Mouse (Mus musculus): Measurements from ENCODE around the gene Kif2c. TPM values are rescaled to one million over a fixed set of nuclear protein-coding genes. Genes with fewer than 3 reads are reported as not detected.
A peak's percentile ranks its signal among the peaks of the same experiment; 100 is the strongest.

The Kif2c gene
- total and polyA plus RNA-seq, 2 experiments from 2014 or later, result 6.9 to 8.4 TPM

DNA sequence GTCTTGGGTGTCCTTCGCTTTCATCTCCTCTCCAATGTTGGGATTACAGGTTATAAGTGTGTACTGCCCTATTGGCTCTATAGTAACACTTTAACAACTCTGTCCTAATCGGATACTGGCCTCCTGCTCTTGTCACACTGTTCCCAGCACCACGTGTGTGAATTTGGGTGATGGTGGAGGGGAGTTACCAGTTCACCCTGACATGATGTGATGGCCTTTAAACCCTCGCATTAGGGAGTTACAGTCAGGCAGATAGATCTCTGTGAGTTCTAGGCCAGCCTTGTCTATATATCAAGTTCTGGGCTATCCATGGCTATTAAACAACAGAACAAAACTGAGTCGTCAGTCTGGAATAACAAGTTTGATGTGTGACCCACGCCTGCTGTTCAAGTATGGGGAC is 27.2 kb upstream of the Kif2c start:
- Histone ChIP-seq H3K27me3 (ENCODE audit: insufficient read depth, low read length) (no peaks in the 10 kb centered on the region), H3K4me3 (ENCODE audit: low read length) (no peak overlapping the region), H3K9me3 (ENCODE audit: low read length) (no peaks in the 10 kb centered on the region), H3K4me2 (ENCODE audit: low read depth, low read length) (no peak overlapping the region), H3K27ac (no peak overlapping the region), H3K9ac (replicated peaks; ENCODE audit: low read length) (no peak overlapping the region), H3K4me1 (ENCODE audit: insufficient read depth, low read length) (no peaks in the 10 kb centered on the region), H3K36me3 (ENCODE audit: insufficient read depth, low read length) (no peaks in the 10 kb centered on the region)
- DNase-seq (ENCODE audit: low spot score) (no peak), ATAC-seq (no peak)
- 82% methylated on average over 6 of the region's 6 CpGs for WGBS
- TF ChIP-seq CTCF (IDR thresholded peaks at IDR 0.05; ENCODE audit: low read depth), result no peak

DNA sequence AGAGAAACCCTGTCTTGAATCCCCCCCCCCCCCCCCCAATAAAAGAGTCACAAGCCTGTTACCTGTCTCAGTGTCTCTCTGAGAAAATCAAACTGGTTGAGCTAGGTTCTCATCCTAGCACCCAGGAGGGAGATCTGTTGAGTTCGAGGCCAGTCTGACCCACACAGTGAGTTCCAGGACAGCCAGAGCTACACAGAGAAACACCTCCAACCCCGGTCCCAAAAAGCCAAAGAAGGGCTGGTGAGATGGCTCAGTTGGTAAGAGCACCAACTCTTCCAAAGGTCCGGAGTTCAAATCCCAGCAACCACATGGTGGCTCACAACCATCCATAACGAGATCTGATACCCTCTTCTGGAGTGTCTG is 20.5 kb upstream of the Kif2c start:
- ATAC-seq (no peak; the same call in 1 of the 2 replicates), DNase-seq (ENCODE audit: low spot score) (no peak)
- Histone ChIP-seq H3K27ac (0 out of 2 replicates have a peak overlapping the region, but pooled peaks have one; percentile 8), H3K4me1 (ENCODE audit: insufficient read depth, low read length) (no peaks in the 10 kb centered on the region), H3K4me3 (ENCODE audit: low read length) (no peak overlapping the region), H3K27me3 (ENCODE audit: insufficient read depth, low read length) (no peaks in the 10 kb centered on the region), H3K4me2 (ENCODE audit: low read depth, low read length) (no peak overlapping the region), H3K9me3 (ENCODE audit: low read length) (no peaks in the 10 kb centered on the region), H3K9ac (replicated peaks; ENCODE audit: low read length) (peak overlapping the region; percentile 34; the same call in 1 of the 2 replicates), H3K36me3 (ENCODE audit: insufficient read depth, low read length) (no peaks in the 10 kb centered on the region)
- 59% methylated on average over 4 of the region's 4 CpGs for WGBS
- TF ChIP-seq CTCF (IDR thresholded peaks at IDR 0.05; ENCODE audit: low read depth), result no peak

DNA sequence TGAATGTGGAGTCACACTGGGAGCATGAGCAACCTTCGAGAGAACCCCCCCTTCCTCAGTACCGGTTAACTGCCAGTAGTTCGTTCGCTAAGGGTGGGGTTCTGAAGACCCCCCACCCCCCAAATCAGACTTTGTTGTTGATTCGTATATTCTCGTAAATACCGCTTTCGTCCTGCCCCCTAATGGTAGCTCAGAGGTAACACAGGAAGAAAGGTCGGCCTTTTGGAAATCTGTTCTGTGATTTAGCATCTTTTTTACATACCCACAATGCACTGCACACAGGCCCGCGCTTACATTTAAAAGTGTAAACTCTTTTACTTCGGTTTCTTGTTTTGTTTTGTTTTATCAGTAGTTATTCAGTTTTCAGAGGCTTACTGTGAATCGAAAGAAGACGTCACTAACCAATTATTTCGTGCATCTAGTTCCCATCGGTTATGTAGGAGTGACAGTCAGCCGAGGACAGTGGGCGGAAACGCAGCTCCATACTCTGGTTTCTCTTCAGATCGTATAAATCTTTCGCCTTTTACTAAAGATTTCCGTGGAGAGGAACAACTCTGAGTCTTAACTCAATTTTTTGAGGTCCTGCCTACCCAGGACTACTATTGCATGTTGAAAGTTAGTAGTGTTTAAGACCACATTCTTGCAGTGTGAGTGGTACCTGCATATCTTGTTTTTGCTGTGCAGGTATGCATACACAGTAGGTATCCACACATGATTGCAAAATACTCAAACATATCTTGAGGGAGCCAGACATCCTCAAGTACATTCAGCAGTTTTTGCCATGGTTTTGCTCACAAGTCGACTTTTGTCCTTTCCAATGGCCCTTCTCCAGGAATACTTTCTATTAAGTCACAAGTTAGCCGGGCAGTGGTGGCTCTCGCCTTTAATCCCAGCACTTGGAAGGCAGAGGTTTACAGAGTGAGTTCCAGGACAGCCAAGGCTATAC is 19.9 kb upstream of the Kif2c start:
- TF ChIP-seq CTCF (IDR thresholded peaks at IDR 0.05; ENCODE audit: low read depth), result peak; percentile 78
- H3K27me3 ChIP-seq (ENCODE audit: insufficient read depth, low read length), result no peaks in the 10 kb centered on the region
- H3K36me3 ChIP-seq (ENCODE audit: insufficient read depth, low read length), result no peaks in the 10 kb centered on the region
- peak overlapping the region; percentile 52 for H3K4me2 ChIP-seq (ENCODE audit: low read depth, low read length)
- peak overlapping the region; percentile 34 for H3K9ac ChIP-seq (replicated peaks; ENCODE audit: low read length)
- no peaks in the 10 kb centered on the region for H3K9me3 ChIP-seq (ENCODE audit: low read length)
- 0 out of 2 replicates have a peak overlapping the region, but pooled peaks have one; percentile 8 for H3K27ac ChIP-seq
- ATAC-seq (peak; percentile 90), DNase-seq (ENCODE audit: low spot score) (peak; percentile 83)
- H3K4me3 ChIP-seq (ENCODE audit: low read length), result peak overlapping the region; percentile 21
- 2% methylated on average over 25 of the region's 25 CpGs for WGBS
- H3K4me1 ChIP-seq (ENCODE audit: insufficient read depth, low read length), result no peaks in the 10 kb centered on the region

DNA sequence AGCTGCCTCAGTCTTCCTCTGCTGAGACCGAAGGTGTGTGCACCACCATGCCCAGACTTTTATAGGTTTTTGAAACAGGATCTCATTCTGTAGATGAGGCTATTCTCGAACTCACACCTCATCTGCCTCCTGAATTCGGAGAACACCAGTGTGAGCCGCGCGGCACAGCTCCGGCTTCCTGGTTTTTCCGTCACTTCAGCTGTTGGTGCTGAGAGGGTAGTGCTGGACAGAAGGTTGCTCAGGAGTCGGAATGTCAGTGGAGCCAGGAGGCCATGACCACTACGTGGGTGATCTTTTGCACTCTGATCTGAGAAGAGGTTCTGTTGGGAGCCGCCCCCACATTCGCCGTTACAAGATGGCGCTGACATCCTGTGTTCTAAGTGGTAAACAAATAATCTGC is 9.4 kb upstream of the Kif2c start:
- ATAC-seq (no peak), DNase-seq (ENCODE audit: low spot score) (no peak)
- H3K4me2 ChIP-seq (ENCODE audit: low read depth, low read length), result no peak overlapping the region
- 93% methylated on average over 14 of the region's 14 CpGs for WGBS
- no peaks in the 10 kb centered on the region for H3K27me3 ChIP-seq (ENCODE audit: insufficient read depth, low read length)
- no peak overlapping the region for H3K27ac ChIP-seq
- no peaks in the 10 kb centered on the region for H3K9me3 ChIP-seq (ENCODE audit: low read length)
- H3K9ac ChIP-seq (replicated peaks; ENCODE audit: low read length), result no peak overlapping the region
- H3K4me1 ChIP-seq (ENCODE audit: insufficient read depth, low read length), result no peaks in the 10 kb centered on the region
- H3K36me3 ChIP-seq (ENCODE audit: insufficient read depth, low read length), result no peaks in the 10 kb centered on the region
- no peak overlapping the region for H3K4me3 ChIP-seq (ENCODE audit: low read length)
- no peak for TF ChIP-seq CTCF (IDR thresholded peaks at IDR 0.05; ENCODE audit: low read depth)

GRCm38 (mm10) chr4:117190660-117191059 is 8.2 kb upstream of the Kif2c start:
- TF ChIP-seq CTCF (IDR thresholded peaks at IDR 0.05; ENCODE audit: low read depth), result no peak
- H3K4me2 ChIP-seq (ENCODE audit: low read depth, low read length), result no peak overlapping the region
- no peak overlapping the region for H3K4me3 ChIP-seq (ENCODE audit: low read length)
- H3K9me3 ChIP-seq (ENCODE audit: low read length), result no peaks in the 10 kb centered on the region
- no peak overlapping the region for H3K9ac ChIP-seq (replicated peaks; ENCODE audit: low read length)
- no peaks in the 10 kb centered on the region for H3K36me3 ChIP-seq (ENCODE audit: insufficient read depth, low read length)
- DNase-seq (ENCODE audit: low spot score) (no peak), ATAC-seq (peak; percentile 7; the same call in 1 of the 2 replicates)
- WGBS, result 65% methylated on average over 7 of the region's 7 CpGs
- peak overlapping the region; percentile 83 for H3K27ac ChIP-seq
- no peaks in the 10 kb centered on the region for H3K27me3 ChIP-seq (ENCODE audit: insufficient read depth, low read length)
- no peaks in the 10 kb centered on the region for H3K4me1 ChIP-seq (ENCODE audit: insufficient read depth, low read length)

DNA sequence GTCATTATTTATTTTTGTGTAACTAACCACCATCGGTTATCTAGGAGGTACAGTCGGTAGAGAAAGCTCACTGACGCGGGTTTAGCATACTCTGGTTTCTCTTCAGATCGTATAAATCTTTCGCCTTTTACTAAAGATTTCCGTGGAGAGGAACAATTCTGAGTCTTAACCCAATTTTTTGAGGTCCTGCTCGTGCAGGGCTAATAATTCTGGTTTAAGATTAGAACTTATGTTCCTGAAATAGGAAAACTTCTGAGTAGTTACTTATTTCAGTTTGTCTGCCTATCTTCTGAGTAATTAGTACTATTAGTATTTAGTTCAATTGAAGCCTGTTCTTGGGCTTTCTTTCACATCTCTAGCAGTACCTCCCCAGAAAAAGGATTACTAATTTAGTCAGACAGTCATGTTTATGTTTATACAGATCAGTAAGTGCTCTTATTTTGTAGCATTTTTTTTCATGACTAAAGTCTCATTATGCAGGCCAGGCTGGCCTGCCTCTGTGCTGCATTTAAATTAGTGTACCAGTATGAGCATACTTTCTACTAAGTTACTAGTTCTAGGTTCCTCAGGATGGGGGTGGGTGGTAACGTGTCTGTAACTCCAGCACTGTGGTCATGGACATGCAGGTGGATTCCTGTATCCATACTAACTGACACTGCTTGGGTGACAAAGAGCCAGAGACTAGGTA is 7.6 kb upstream of the Kif2c start:
- ATAC-seq, result peak; percentile 94
- no peak for TF ChIP-seq CTCF (IDR thresholded peaks at IDR 0.05; ENCODE audit: low read depth)
- Histone ChIP-seq H3K27ac (peak overlapping the region; percentile 83), H3K9me3 (ENCODE audit: low read length) (no peaks in the 10 kb centered on the region), H3K4me3 (ENCODE audit: low read length) (peak overlapping the region; percentile 20), H3K4me1 (ENCODE audit: insufficient read depth, low read length) (no peaks in the 10 kb centered on the region), H3K36me3 (ENCODE audit: insufficient read depth, low read length) (no peaks in the 10 kb centered on the region), H3K27me3 (ENCODE audit: insufficient read depth, low read length) (no peaks in the 10 kb centered on the region), H3K4me2 (ENCODE audit: low read depth, low read length) (peak overlapping the region; percentile 44), H3K9ac (replicated peaks; ENCODE audit: low read length) (peak overlapping the region; percentile 49)
- DNase-seq (ENCODE audit: low spot score), result peak; percentile 68
- under 1% methylated on average over 9 of the region's 9 CpGs for WGBS
